Mouse (Mus musculus): Measurements from ENCODE around the gene Slfnl1. TPM values are rescaled to one million over a fixed set of nuclear protein-coding genes. Genes with fewer than 3 reads are reported as not detected.

Gene Slfnl1
- total RNA-seq, 2 experiments from 2014 or later: not detected

DNA sequence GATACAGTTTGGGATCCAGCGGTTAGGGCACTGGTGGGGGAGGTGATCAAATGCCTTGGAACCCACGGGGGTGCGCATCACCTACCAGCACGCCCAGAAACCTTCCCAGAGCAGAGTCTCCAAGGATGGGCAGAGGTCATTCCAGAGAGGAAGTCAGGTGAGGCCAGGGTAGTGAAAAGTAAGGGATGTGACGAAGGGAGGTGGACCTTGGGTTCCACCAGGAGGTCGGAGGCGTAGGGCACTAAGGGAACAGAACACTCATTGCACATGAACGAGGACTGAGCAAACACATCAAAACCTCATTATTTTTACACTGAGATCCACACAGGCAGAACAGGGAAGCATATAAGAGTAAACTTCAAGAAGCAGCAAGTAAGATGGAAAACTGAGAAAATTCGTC, 49.7 kb downstream of the Slfnl1 start:
- no peak for DNase-seq

Other genes starting within 250 kb of the Slfnl1 start
- gene Foxo6, start 244.9 kb upstream of the Slfnl1 start, total RNA-seq (2021): 1 to 10 TPM; 2.2 to 2.7 TPM
- 10 to 100 TPM; 47.8 to 50.0 TPM for gene Scmh1, start 127.0 kb upstream of the Slfnl1 start, total RNA-seq (2021)
- 10 to 100 TPM; 25.9 to 28.0 TPM for gene Ctps, start 38.0 kb downstream of the Slfnl1 start, total RNA-seq (2021)
- not detected for gene Gm8439, start 56.5 kb downstream of the Slfnl1 start, total RNA-seq (2021)
- gene Cited4, start 134.3 kb downstream of the Slfnl1 start, total RNA-seq (2021): 10 to 100 TPM; 35.6 to 51.5 TPM
- 1 to 10 TPM; 1.5 to 1.9 TPM for gene Kcnq4, start 216.4 kb downstream of the Slfnl1 start, total RNA-seq (2021)